Mouse (Mus musculus): ENCODE data around the gene Rnasel. TPM values are rescaled to one million over a fixed set of nuclear protein-coding genes. Genes with fewer than 3 reads are reported as not detected.

The Rnasel gene
- polyA plus RNA-seq, 1 experiment from 2014 or later, result 23.7 TPM

- 73% methylated on average over 1 of the region's 1 CpGs for WGBS
- Histone ChIP-seq H3K27ac (no peak overlapping the region), H3K9me3 (no peaks in the 10 kb centered on the region), H3K36me3 (no peaks in the 10 kb centered on the region), H3K4me1 (replicated peaks) (no peaks in the 10 kb centered on the region), H3K4me3 (no peak overlapping the region), H3K27me3 (ENCODE audit: insufficient read depth, poor library complexity, severe bottlenecking) (no peaks in the 10 kb centered on the region)
- no peak for DNase-seq (ENCODE audit: low spot score)
Observed at GRCm38 (mm10) chr1:153717990-153718389, 31.2 kb upstream of the Rnasel start.

DNA sequence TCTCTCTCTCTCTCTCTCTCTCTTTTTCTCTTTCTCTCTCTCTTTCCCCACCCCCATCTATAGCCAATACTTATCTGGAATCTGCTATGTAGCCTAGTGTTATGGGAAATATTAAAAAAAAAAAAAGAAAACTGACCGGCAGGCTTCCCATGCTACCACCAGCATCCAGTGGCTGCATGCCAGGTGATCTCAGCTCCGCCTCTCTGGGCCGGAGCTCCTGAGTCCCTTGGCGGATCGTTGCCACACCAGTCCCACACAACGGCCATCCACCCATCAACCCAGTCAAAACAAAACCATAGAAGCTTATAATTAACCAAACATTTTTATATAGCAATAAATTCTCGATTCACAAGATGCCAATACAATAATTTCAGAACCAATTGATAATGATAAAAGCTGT lies 28.3 kb upstream of the Rnasel start:
- Histone ChIP-seq H3K4me3 (no peak overlapping the region), H3K4me1 (replicated peaks) (no peaks in the 10 kb centered on the region), H3K27me3 (ENCODE audit: insufficient read depth, poor library complexity, severe bottlenecking) (no peaks in the 10 kb centered on the region), H3K9me3 (no peaks in the 10 kb centered on the region), H3K36me3 (no peaks in the 10 kb centered on the region), H3K27ac (no peak overlapping the region)
- WGBS, result 87% methylated on average over 7 of the region's 7 CpGs
- DNase-seq (ENCODE audit: low spot score), result no peak

GRCm38 (mm10) chr1:153721565-153722310 lies 27.5 kb upstream of the Rnasel start:
- 86% methylated on average over 9 of the region's 9 CpGs for WGBS
- no peaks in the 10 kb centered on the region for H3K27me3 ChIP-seq (ENCODE audit: insufficient read depth, poor library complexity, severe bottlenecking)
- H3K36me3 ChIP-seq, result no peaks in the 10 kb centered on the region
- no peak overlapping the region for H3K4me3 ChIP-seq
- H3K4me1 ChIP-seq (replicated peaks), result no peaks in the 10 kb centered on the region
- H3K27ac ChIP-seq, result no peak overlapping the region
- no peaks in the 10 kb centered on the region for H3K9me3 ChIP-seq
- no peak for DNase-seq (ENCODE audit: low spot score)

DNA sequence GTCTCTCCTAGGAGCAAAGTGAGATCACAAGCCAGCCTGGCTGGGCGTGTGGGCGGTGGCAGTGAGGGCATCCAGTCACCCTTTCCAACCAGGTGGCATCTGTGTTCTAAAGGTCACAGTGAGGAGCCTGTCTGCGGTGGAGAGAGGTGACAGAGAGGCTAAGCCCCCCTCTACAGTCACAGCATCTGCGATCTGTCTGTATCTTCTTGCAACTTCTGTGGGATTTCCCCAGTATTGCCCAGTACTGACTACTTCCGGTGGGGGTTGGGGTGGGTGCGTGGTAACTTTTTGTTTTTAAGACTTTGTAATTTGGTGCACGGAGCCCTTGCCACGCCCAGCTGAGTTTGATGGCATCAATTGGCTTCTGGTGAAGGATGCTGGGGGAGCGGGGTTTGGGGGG lies 25.8 kb upstream of the Rnasel start:
- no peaks in the 10 kb centered on the region for H3K36me3 ChIP-seq
- no peaks in the 10 kb centered on the region for H3K4me1 ChIP-seq (replicated peaks)
- no peak for DNase-seq (ENCODE audit: low spot score)
- H3K27me3 ChIP-seq (ENCODE audit: insufficient read depth, poor library complexity, severe bottlenecking), result no peaks in the 10 kb centered on the region
- 79% methylated on average over 9 of the region's 9 CpGs for WGBS
- no peak overlapping the region for H3K4me3 ChIP-seq
- no peak overlapping the region for H3K27ac ChIP-seq
- no peaks in the 10 kb centered on the region for H3K9me3 ChIP-seq

DNA sequence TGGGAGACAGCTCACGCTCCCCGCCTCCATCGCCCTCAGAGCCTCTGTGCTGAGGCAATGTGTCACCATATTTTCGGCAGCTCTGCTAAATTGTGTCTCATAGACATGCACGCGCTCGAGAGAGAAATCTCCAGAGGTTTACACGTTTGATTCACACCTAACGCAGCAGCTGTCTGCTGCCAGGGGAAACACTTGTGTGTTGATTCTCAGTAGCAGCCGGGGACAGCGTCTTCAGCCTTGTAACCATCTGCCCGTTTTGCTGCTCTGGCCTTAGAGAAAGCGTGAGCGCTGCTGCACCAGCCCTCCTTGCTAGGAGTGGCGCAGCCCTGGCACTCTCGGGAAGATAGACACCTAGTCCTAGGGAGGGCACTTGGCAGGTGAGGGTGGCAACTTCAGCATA lies 22.6 kb upstream of the Rnasel start:
- no peaks in the 10 kb centered on the region for H3K9me3 ChIP-seq
- DNase-seq (ENCODE audit: low spot score), result no peak
- WGBS, result 85% methylated on average over 16 of the region's 16 CpGs

GRCm38 (mm10) chr1:153729806-153730205 lies 19.4 kb upstream of the Rnasel start:
- Histone ChIP-seq H3K9me3 (no peaks in the 10 kb centered on the region), H3K4me1 (replicated peaks) (peaks cover 36% of the 10 kb centered on the region), H3K36me3 (no peaks in the 10 kb centered on the region), H3K4me3 (no peak overlapping the region), H3K27ac (no peak overlapping the region), H3K27me3 (ENCODE audit: insufficient read depth, poor library complexity, severe bottlenecking) (peaks cover 12% of the 10 kb centered on the region)
- WGBS, result 81% methylated on average over 2 of the region's 2 CpGs
- DNase-seq (ENCODE audit: low spot score), result no peak

More for the DNA sequence above, 22.6 kb upstream of the Rnasel start:
- no peaks in the 10 kb centered on the region for H3K36me3 ChIP-seq
- H3K4me3 ChIP-seq, result no peak overlapping the region
- no peak overlapping the region for H3K27ac ChIP-seq
- H3K4me1 ChIP-seq (replicated peaks), result peaks cover 13% of the 10 kb centered on the region
- no peaks in the 10 kb centered on the region for H3K27me3 ChIP-seq (ENCODE audit: insufficient read depth, poor library complexity, severe bottlenecking)

- H3K4me1 ChIP-seq (replicated peaks), result peaks cover 38% of the 10 kb centered on the region
- H3K4me3 ChIP-seq, result no peak overlapping the region
- H3K36me3 ChIP-seq, result no peaks in the 10 kb centered on the region
- DNase-seq (ENCODE audit: low spot score), result no peak
- H3K27ac ChIP-seq, result 0 out of 2 replicates have a peak overlapping the region, but pooled peaks have one; percentile 2
- H3K9me3 ChIP-seq, result no peaks in the 10 kb centered on the region
- H3K27me3 ChIP-seq (ENCODE audit: insufficient read depth, poor library complexity, severe bottlenecking), result peaks cover 21% of the 10 kb centered on the region
- WGBS, result 60% methylated on average over 3 of the region's 3 CpGs
Observed at GRCm38 (mm10) chr1:153730671-153731070, 18.6 kb upstream of the Rnasel start.

DNA sequence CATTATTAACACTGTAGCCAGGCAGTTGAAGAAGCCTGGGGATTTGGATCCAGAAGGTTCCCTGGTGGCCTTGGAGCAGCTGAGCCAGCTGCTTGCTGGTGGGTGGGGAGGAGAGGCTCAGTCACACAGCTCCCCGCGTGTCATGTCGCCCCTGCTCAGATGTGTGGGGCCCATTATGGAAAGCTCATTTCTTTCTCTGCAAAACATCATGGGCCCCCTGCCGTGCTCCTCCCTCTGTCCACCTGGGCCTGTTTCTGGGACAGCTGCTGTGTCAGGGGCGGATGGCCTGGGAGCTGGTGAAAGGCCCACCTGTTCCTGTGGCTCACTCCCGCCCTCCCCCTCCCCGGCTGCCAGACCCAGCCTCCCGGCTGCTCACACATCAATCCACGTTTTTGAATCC lies 16.0 kb upstream of the Rnasel start:
- no peak for DNase-seq (ENCODE audit: low spot score)
- 43% methylated on average over 9 of the region's 9 CpGs for WGBS

DNA sequence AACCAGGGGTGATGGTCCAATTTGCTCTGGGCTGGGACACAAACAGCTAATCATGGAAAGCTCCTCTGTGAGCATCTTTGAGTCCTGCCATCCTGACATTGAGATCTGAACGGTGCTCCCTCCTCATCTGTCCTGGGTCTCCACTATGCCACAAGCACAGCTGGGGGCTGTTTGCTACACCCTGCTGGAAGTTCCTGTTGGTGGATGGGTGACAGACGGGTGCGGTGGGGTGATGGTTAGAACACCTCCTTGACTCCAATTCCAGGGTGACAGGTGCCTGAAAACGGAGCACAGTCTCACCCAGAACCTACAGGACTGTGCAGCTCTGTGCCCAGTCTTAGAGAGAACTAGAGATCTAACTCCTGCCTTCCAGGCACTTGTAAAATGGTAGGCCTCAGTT lies 14.4 kb upstream of the Rnasel start:
- no peak overlapping the region for H3K4me3 ChIP-seq
- H3K27me3 ChIP-seq (ENCODE audit: insufficient read depth, poor library complexity, severe bottlenecking), result peaks cover 43% of the 10 kb centered on the region
- H3K36me3 ChIP-seq, result no peaks in the 10 kb centered on the region
- DNase-seq (ENCODE audit: low spot score), result no peak
- 85% methylated on average over 4 of the region's 4 CpGs for WGBS
- H3K9me3 ChIP-seq, result no peaks in the 10 kb centered on the region
- H3K27ac ChIP-seq, result no peak overlapping the region
- peaks cover 74% of the 10 kb centered on the region for H3K4me1 ChIP-seq (replicated peaks)

More for the DNA sequence above, 16.0 kb upstream of the Rnasel start:
- peak overlapping the region; percentile 46 for H3K27ac ChIP-seq
- H3K36me3 ChIP-seq, result no peaks in the 10 kb centered on the region
- H3K4me1 ChIP-seq (replicated peaks), result peaks cover 63% of the 10 kb centered on the region
- no peaks in the 10 kb centered on the region for H3K9me3 ChIP-seq
- H3K4me3 ChIP-seq, result no peak overlapping the region
- H3K27me3 ChIP-seq (ENCODE audit: insufficient read depth, poor library complexity, severe bottlenecking), result peaks cover 26% of the 10 kb centered on the region

- DNase-seq (ENCODE audit: low spot score), result no peak
- no peaks in the 10 kb centered on the region for H3K9me3 ChIP-seq
- no peaks in the 10 kb centered on the region for H3K36me3 ChIP-seq
- 74% methylated on average over 6 of the region's 6 CpGs for WGBS
- no peak overlapping the region for H3K4me3 ChIP-seq
- H3K27ac ChIP-seq, result peak overlapping the region; percentile 81
- H3K27me3 ChIP-seq (ENCODE audit: insufficient read depth, poor library complexity, severe bottlenecking), result peaks cover 53% of the 10 kb centered on the region
- peaks cover 78% of the 10 kb centered on the region for H3K4me1 ChIP-seq (replicated peaks)
Observed at GRCm38 (mm10) chr1:153736096-153736495, 13.1 kb upstream of the Rnasel start.

- peak; percentile 59 for DNase-seq (ENCODE audit: low spot score)
- H3K4me3 ChIP-seq, result no peak overlapping the region
- peaks cover 63% of the 10 kb centered on the region for H3K27me3 ChIP-seq (ENCODE audit: insufficient read depth, poor library complexity, severe bottlenecking)
- WGBS, result 34% methylated on average over 9 of the region's 9 CpGs
- H3K4me1 ChIP-seq (replicated peaks), result peaks cover 77% of the 10 kb centered on the region
- no peaks in the 10 kb centered on the region for H3K36me3 ChIP-seq
- H3K27ac ChIP-seq, result peak overlapping the region; percentile 81
- no peaks in the 10 kb centered on the region for H3K9me3 ChIP-seq
Observed at GRCm38 (mm10) chr1:153737101-153738085, 11.8 kb upstream of the Rnasel start.

- Histone ChIP-seq H3K4me1 (replicated peaks) (peaks cover 77% of the 10 kb centered on the region), H3K27ac (peak overlapping the region; percentile 77; the same call in 1 of the 2 replicates), H3K27me3 (ENCODE audit: insufficient read depth, poor library complexity, severe bottlenecking) (peaks cover 53% of the 10 kb centered on the region), H3K4me3 (peak overlapping the region; percentile 58), H3K9me3 (no peaks in the 10 kb centered on the region), H3K36me3 (peaks cover 19% of the 10 kb centered on the region)
- no peak for DNase-seq (ENCODE audit: low spot score)
- 20% methylated on average over 13 of the region's 13 CpGs for WGBS
Observed at GRCm38 (mm10) chr1:153739437-153740015, 9.7 kb upstream of the Rnasel start.

All from hindbrain, embryonic 10.5 days (tissue).